Mouse (Mus musculus): ENCODE data around the gene Kit. TPM values are rescaled to one million over a fixed set of nuclear protein-coding genes. Genes with fewer than 3 reads are reported as not detected.

Gene Kit
- polyA plus RNA-seq, 1 experiment, result 82.3 TPM

GRCm38 (mm10) chr5:75553021-75553420, 21.7 kb upstream of the Kit start:
- H3K4me1 ChIP-seq (ENCODE audit: control insufficient read depth, insufficient read depth, low read length), result no peaks in the 10 kb centered on the region
- no peak overlapping the region for H3K27ac ChIP-seq (ENCODE audit: insufficient read depth, low read length)
- DNase-seq, result no peak
- H3K27me3 ChIP-seq (ENCODE audit: control insufficient read depth, insufficient read depth, low read length), result no peaks in the 10 kb centered on the region
- no peak for TF ChIP-seq CTCF (IDR thresholded peaks at IDR 0.05; ENCODE audit: borderline replicate concordance, insufficient read depth, low read depth, low read length)
- TF ChIP-seq POLR2A (IDR thresholded peaks at IDR 0.05; ENCODE audit: borderline replicate concordance, insufficient read depth, low read length), result no peak
- WGBS, result 84% methylated on average over 3 of the region's 3 CpGs
- no peak overlapping the region for H3K4me3 ChIP-seq (replicated peaks; ENCODE audit: insufficient read depth, low read depth, low read length)

- H3K27ac ChIP-seq (ENCODE audit: insufficient read depth, low read length), result no peak overlapping the region
- no peak overlapping the region for H3K4me3 ChIP-seq (replicated peaks; ENCODE audit: insufficient read depth, low read depth, low read length)
- no peaks in the 10 kb centered on the region for H3K27me3 ChIP-seq (ENCODE audit: control insufficient read depth, insufficient read depth, low read length)
- H3K4me1 ChIP-seq (ENCODE audit: control insufficient read depth, insufficient read depth, low read length), result no peaks in the 10 kb centered on the region
- TF ChIP-seq CTCF (IDR thresholded peaks at IDR 0.05; ENCODE audit: borderline replicate concordance, insufficient read depth, low read depth, low read length), result no peak
- no peak for TF ChIP-seq POLR2A (IDR thresholded peaks at IDR 0.05; ENCODE audit: borderline replicate concordance, insufficient read depth, low read length)
- WGBS, result 51% methylated on average over 11 of the region's 11 CpGs
- no peak for DNase-seq
Measured at GRCm38 (mm10) chr5:75557636-75558035, 17.1 kb upstream of the Kit start.

GRCm38 (mm10) chr5:75559291-75559690, 15.4 kb upstream of the Kit start:
- Histone ChIP-seq H3K27ac (ENCODE audit: insufficient read depth, low read length) (no peak overlapping the region), H3K4me1 (ENCODE audit: control insufficient read depth, insufficient read depth, low read length) (no peaks in the 10 kb centered on the region), H3K4me3 (replicated peaks; ENCODE audit: insufficient read depth, low read depth, low read length) (no peak overlapping the region), H3K27me3 (ENCODE audit: control insufficient read depth, insufficient read depth, low read length) (no peaks in the 10 kb centered on the region)
- no peak for TF ChIP-seq POLR2A (IDR thresholded peaks at IDR 0.05; ENCODE audit: borderline replicate concordance, insufficient read depth, low read length)
- TF ChIP-seq CTCF (IDR thresholded peaks at IDR 0.05; ENCODE audit: borderline replicate concordance, insufficient read depth, low read depth, low read length), result no peak
- 93% methylated on average over 6 of the region's 6 CpGs for WGBS
- DNase-seq, result no peak

GRCm38 (mm10) chr5:75561231-75561630, 13.5 kb upstream of the Kit start:
- TF ChIP-seq CTCF (IDR thresholded peaks at IDR 0.05; ENCODE audit: borderline replicate concordance, insufficient read depth, low read depth, low read length) (no peak), POLR2A (IDR thresholded peaks at IDR 0.05; ENCODE audit: borderline replicate concordance, insufficient read depth, low read length) (no peak)
- no peak overlapping the region for H3K4me3 ChIP-seq (replicated peaks; ENCODE audit: insufficient read depth, low read depth, low read length)
- no peak overlapping the region for H3K27ac ChIP-seq (ENCODE audit: insufficient read depth, low read length)
- no peaks in the 10 kb centered on the region for H3K4me1 ChIP-seq (ENCODE audit: control insufficient read depth, insufficient read depth, low read length)
- WGBS, result 93% methylated on average over 2 of the region's 2 CpGs
- H3K27me3 ChIP-seq (ENCODE audit: control insufficient read depth, insufficient read depth, low read length), result no peaks in the 10 kb centered on the region
- no peak for DNase-seq

GRCm38 (mm10) chr5:75574151-75574851, 415 bp upstream of the Kit start:
- peak overlapping the region; percentile 36 for H3K4me3 ChIP-seq (replicated peaks; ENCODE audit: insufficient read depth, low read depth, low read length)
- no peaks in the 10 kb centered on the region; the same call in 1 of the 2 replicates for H3K4me1 ChIP-seq (ENCODE audit: control insufficient read depth, insufficient read depth, low read length)
- H3K27ac ChIP-seq (ENCODE audit: insufficient read depth, low read length), result no peak overlapping the region
- TF ChIP-seq POLR2A (IDR thresholded peaks at IDR 0.05; ENCODE audit: borderline replicate concordance, insufficient read depth, low read length) (no peak), CTCF (IDR thresholded peaks at IDR 0.05; ENCODE audit: borderline replicate concordance, insufficient read depth, low read depth, low read length) (no peak)
- 4% methylated on average over 27 of the region's 27 CpGs for WGBS
- peak in 1 of 2 experiments; percentile 39 for DNase-seq
- H3K27me3 ChIP-seq (ENCODE audit: control insufficient read depth, insufficient read depth, low read length), result no peaks in the 10 kb centered on the region; the same call in 1 of the 2 replicates

- TF ChIP-seq POLR2A (IDR thresholded peaks at IDR 0.05; ENCODE audit: borderline replicate concordance, insufficient read depth, low read length), result no peak
- TF ChIP-seq CTCF (IDR thresholded peaks at IDR 0.05; ENCODE audit: borderline replicate concordance, insufficient read depth, low read depth, low read length), result no peak
- peak overlapping the region; percentile 35 for H3K4me3 ChIP-seq (replicated peaks; ENCODE audit: insufficient read depth, low read depth, low read length)
- no peak overlapping the region for H3K27ac ChIP-seq (ENCODE audit: insufficient read depth, low read length)
Measured at GRCm38 (mm10) chr5:75575567-75576515, 1.1 kb downstream of the Kit start.

GRCm38 (mm10) chr5:75576741-75577140, 2.0 kb downstream of the Kit start:
- 34% methylated on average over 6 of the region's 6 CpGs for WGBS

More at GRCm38 (mm10) chr5:75575567-75576515, 1.1 kb downstream of the Kit start:
- no peaks in the 10 kb centered on the region; the same call in 1 of the 2 replicates for H3K27me3 ChIP-seq (ENCODE audit: control insufficient read depth, insufficient read depth, low read length)
- peak; percentile 20 to 24 for DNase-seq
- WGBS, result under 1% methylated on average over 53 of the region's 53 CpGs
- H3K4me1 ChIP-seq (ENCODE audit: control insufficient read depth, insufficient read depth, low read length), result no peaks in the 10 kb centered on the region; the same call in 1 of the 2 replicates

More at GRCm38 (mm10) chr5:75576741-75577140, 2.0 kb downstream of the Kit start:
- H3K4me3 ChIP-seq (replicated peaks; ENCODE audit: insufficient read depth, low read depth, low read length), result no peak overlapping the region
- H3K4me1 ChIP-seq (ENCODE audit: control insufficient read depth, insufficient read depth, low read length), result no peaks in the 10 kb centered on the region; the same call in 1 of the 2 replicates
- no peak for DNase-seq
- no peak overlapping the region; the same call in 1 of the 2 replicates for H3K27ac ChIP-seq (ENCODE audit: insufficient read depth, low read length)
- TF ChIP-seq POLR2A (IDR thresholded peaks at IDR 0.05; ENCODE audit: borderline replicate concordance, insufficient read depth, low read length) (no peak), CTCF (IDR thresholded peaks at IDR 0.05; ENCODE audit: borderline replicate concordance, insufficient read depth, low read depth, low read length) (no peak)
- no peaks in the 10 kb centered on the region; the same call in 1 of the 2 replicates for H3K27me3 ChIP-seq (ENCODE audit: control insufficient read depth, insufficient read depth, low read length)

Data from cerebellum, adult 2 months (tissue).